Mouse (Mus musculus) mesoderm, embryonic 11.5 days (tissue): ENCODE data around the gene Lama4.

Experiments used
- DNase-seq: peaks from one replicate; pipeline ENCODE4 v3.0.0-alpha.2; 2012; ENCODE audit warnings: low read depth, low spot score

Lama4 gene

GRCm38 (mm10) chr10:39157321-39157720, 192.0 kb downstream of the Lama4 start:
- no peak for DNase-seq

- no peak for DNase-seq
Observed at GRCm38 (mm10) chr10:39158306-39158705, 193.0 kb downstream of the Lama4 start.
